Mouse (Mus musculus) kidney, postnatal 0 days (tissue): Measurements from ENCODE around the gene Lpar1. TPM values are rescaled to one million over a fixed set of nuclear protein-coding genes. Genes with fewer than 3 reads are reported as not detected.

ENCODE experiments used
- ATAC-seq: fragments of 200-750 bp; cut with Nextera tagmentation; replicated peaks from 2 replicates; pipeline ENCODE4 v1.8.0; 2017; ENCODE audit warnings: low read depth, moderate number of reproducible peaks, moderate TSS enrichment, moderate library complexity; ENCODE audit not compliant: low FRiP score
- DNase-seq: peaks from one replicate; pipeline ENCODE4 v3.0.0-alpha.2; 2016; ENCODE audit warnings: low spot score
- H3K27ac ChIP-seq: fragments of 300-500 bp; sonication (generic); 2 replicates; pipeline ENCODE4 v1.5.1; 2014; ENCODE audit warnings: mild to moderate bottlenecking
- H3K27me3 ChIP-seq: fragments of 300-500 bp; sonication (generic); 2 replicates; pipeline ENCODE4 v1.6.1; 2014; ENCODE audit warnings: low read length, mixed read lengths; ENCODE audit not compliant: insufficient read depth
- H3K36me3 ChIP-seq: fragments of 300-500 bp; sonication (generic); 2 replicates; pipeline ENCODE4 v1.6.1; 2014; ENCODE audit warnings: low read length, mixed read lengths; ENCODE audit not compliant: insufficient read depth
- H3K4me1 ChIP-seq: fragments of 300-500 bp; sonication (generic); replicated peaks from 2 replicates; pipeline ENCODE4 v1.6.1; 2014; ENCODE audit warnings: antibody characterized with exemption, low read length, mixed read lengths; ENCODE audit not compliant: insufficient read depth
- H3K4me2 ChIP-seq: fragments of 300-500 bp; sonication (generic); 2 replicates; pipeline ENCODE4 v1.6.1; 2014; ENCODE audit warnings: mild to moderate bottlenecking, low read length, moderate library complexity, mixed read lengths
- H3K4me3 ChIP-seq: fragments of 300-500 bp; sonication (generic); replicated peaks from 2 replicates; pipeline ENCODE4 v1.5.1; 2014; ENCODE audit warnings: low read depth, low read length
- H3K9ac ChIP-seq: fragments of 300-500 bp; sonication (generic); 2 replicates; pipeline ENCODE4 v1.6.1; 2014; ENCODE audit warnings: low read depth, low read length
- H3K9me3 ChIP-seq: fragments of 300-500 bp; sonication (generic); replicated peaks from 2 replicates; pipeline ENCODE4 v1.6.1; 2016; ENCODE audit warnings: low read length, inconsistent platforms, mixed read lengths
- CTCF ChIP-seq: IDR thresholded peaks from 2 replicates; pipeline ENCODE4 v1.5.1; 2016; ENCODE audit warnings: antibody characterized with exemption, low read depth, mild to moderate bottlenecking, moderate library complexity
- WGBS: fragments of 180-500 bp; shearing (Covaris S2); extraction: QIAGEN DNeasy Blood & Tissue Kit; methylation state at CpG from one replicate; pipeline ENCODE4 v1.1.7; 2014; 5-methylcytosine and 5-hydroxymethylcytosine counted together
- polyA plus RNA-seq: library from polyadenylated mRNA; unstranded; fragments of >200 nt; fragmentation: Nextera tagmentation; extraction: Ambion mirVana; gene quantifications from 2 replicates; pipeline ENCODE4 v1.2.1, GENCODE M21; 2015

Gene Lpar1
- polyA plus RNA-seq, 1 experiment from 2014 or later = 24.9 TPM

DNA sequence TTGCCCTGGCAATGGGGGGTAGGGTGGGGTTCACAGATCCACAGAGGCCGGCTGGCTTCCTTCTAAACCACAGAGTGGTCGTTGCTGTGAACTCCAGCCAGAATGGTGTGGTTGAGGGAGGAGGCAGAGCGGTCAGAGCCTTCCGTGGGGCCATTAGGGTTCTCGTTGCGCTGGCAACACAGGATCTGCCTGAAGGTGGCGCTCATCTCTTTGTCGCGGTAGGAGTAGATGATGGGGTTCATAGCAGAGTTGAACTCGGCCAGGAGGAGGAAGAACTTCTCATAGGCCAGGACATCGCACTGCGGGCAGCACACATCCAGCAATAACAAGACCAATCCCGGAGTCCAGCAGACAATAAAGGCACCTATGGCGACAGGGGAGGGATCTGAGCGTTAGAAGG is 116.4 kb downstream of the Lpar1 start:
- Histone ChIP-seq H3K36me3 (no peaks in the 10 kb centered on the region), H3K27me3 (no peaks in the 10 kb centered on the region), H3K9ac (no peak overlapping the region), H3K4me1 (no peaks in the 10 kb centered on the region), H3K4me2 (no peak overlapping the region), H3K4me3 (no peak overlapping the region), H3K27ac (no peak overlapping the region), H3K9me3 (no peaks in the 10 kb centered on the region)
- no peak for TF ChIP-seq CTCF
- WGBS = 91% methylated on average over 15 of the region's 15 CpGs
- no peak for DNase-seq
- ATAC-seq = no peak

DNA sequence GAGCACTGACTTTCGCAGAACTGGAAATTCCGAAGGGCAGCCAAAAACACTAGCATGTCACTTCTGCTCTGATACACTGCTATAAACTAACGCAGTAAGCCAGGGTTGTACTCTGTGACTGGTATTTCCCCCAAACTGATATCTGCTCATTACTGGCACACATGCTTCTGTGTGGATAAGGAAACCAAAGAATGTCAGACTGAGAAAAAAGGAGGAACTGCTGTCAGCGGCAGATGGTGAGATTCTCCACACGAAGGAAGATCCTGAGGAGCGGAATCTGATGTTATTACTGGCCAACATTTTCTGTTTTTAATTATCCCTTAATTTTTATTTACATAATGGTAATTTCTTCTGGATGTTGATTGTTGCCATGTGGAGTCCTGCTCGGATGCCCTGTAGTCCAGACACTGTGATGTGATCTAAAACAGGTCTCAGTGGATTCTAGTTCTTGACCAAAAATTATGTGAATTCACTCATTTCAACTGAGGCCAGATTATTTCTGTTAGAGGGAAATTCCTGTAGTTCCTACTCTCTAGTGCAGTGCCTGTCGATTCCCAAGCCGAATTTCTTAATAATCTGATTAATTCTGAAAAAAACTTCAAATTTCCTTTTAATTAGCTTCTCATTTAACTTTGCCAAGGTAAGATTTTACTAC is 130.3 kb downstream of the Lpar1 start:
- no peak for TF ChIP-seq CTCF
- ATAC-seq (no peak), DNase-seq (peak; percentile 32)
- Histone ChIP-seq H3K36me3 (no peaks in the 10 kb centered on the region), H3K9me3 (no peaks in the 10 kb centered on the region; the same call in 1 of the 2 replicates), H3K4me1 (no peaks in the 10 kb centered on the region), H3K4me2 (no peak overlapping the region; the same call in 1 of the 2 replicates), H3K27ac (no peak overlapping the region), H3K4me3 (no peak overlapping the region), H3K27me3 (no peaks in the 10 kb centered on the region), H3K9ac (no peak overlapping the region)
- 65% methylated on average over 9 of the region's 9 CpGs for WGBS

DNA sequence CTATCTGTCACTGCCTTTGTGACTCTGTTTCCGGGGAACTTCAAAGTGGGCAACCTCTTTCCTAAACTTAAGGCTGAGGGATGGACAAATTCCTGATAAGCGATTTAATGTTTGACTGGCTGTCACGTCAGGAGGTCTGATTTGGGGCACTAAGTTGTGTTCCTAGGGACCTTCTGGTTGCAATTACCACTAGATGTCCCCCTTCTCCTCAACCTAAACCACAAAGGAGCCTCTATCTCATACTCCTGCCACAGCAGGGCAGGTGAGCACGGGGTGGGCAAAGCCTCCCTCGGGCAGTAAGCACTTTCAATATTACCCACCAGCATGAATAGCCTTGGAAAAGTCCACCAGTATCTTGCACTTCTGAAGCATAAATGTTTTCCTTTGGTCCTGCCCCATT is 134.5 kb downstream of the Lpar1 start:
- Histone ChIP-seq H3K4me2 (no peak overlapping the region), H3K4me3 (no peak overlapping the region), H3K4me1 (no peaks in the 10 kb centered on the region), H3K9ac (no peak overlapping the region), H3K27me3 (no peaks in the 10 kb centered on the region), H3K36me3 (no peaks in the 10 kb centered on the region), H3K27ac (no peak overlapping the region), H3K9me3 (no peaks in the 10 kb centered on the region; the same call in 1 of the 2 replicates)
- ATAC-seq = no peak
- peak; percentile 48 for DNase-seq
- TF ChIP-seq CTCF = peak; percentile 65
- 40% methylated on average over 5 of the region's 5 CpGs for WGBS

DNA sequence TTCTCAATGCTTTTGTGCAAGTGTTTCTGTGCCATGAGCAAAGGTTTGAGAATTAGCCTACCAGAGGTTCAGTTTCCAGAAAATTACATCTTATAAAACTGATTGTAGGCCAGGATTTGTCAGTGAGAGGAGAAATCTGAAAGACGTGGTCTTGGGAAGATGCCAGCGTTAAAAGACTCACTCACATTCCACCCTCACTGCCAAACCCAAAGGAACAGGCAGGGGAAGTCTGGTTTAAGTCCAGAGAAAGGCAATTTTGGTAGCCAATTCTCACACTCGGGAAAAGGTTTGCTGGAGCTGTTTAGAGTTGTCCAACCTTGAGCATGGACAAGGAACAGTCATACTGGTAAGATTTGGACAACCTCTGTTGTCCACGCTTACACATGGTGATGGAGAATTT is 136.4 kb downstream of the Lpar1 start:
- Histone ChIP-seq H3K4me3 (no peak overlapping the region), H3K4me2 (no peak overlapping the region), H3K4me1 (no peaks in the 10 kb centered on the region), H3K9ac (no peak overlapping the region), H3K36me3 (no peaks in the 10 kb centered on the region), H3K27ac (no peak overlapping the region), H3K9me3 (no peaks in the 10 kb centered on the region; the same call in 1 of the 2 replicates), H3K27me3 (no peaks in the 10 kb centered on the region)
- WGBS = 72% methylated on average over 4 of the region's 4 CpGs
- no peak for TF ChIP-seq CTCF
- ATAC-seq (no peak), DNase-seq (peak; percentile 3)

DNA sequence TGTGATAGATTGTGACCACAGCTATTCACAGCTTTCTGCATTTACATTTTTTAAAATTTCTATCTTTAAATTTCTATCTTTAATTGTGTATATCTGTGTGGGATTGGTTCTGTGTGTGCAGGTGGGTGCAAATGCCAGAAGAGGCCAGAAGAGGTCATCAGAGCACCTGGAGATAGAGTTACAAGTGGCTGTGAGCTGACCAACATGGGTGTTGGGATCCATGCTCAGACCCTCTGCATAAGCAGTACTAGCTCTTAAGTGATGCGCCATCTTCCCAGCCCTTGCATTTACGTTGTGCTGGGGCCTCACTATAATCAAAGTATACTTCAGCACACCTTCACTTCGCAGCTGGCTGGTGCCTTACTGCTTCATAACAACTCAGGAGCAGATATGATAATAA is 138.2 kb downstream of the Lpar1 start:
- Histone ChIP-seq H3K27me3 (no peaks in the 10 kb centered on the region), H3K36me3 (no peaks in the 10 kb centered on the region), H3K27ac (no peak overlapping the region), H3K9ac (no peak overlapping the region), H3K9me3 (no peaks in the 10 kb centered on the region), H3K4me2 (no peak overlapping the region), H3K4me1 (no peaks in the 10 kb centered on the region), H3K4me3 (no peak overlapping the region)
- TF ChIP-seq CTCF = peak; percentile 23; the same call in 1 of the 2 replicates
- DNase-seq = no peak
- no peak for ATAC-seq
- 97% methylated on average over 3 of the region's 3 CpGs for WGBS

DNA sequence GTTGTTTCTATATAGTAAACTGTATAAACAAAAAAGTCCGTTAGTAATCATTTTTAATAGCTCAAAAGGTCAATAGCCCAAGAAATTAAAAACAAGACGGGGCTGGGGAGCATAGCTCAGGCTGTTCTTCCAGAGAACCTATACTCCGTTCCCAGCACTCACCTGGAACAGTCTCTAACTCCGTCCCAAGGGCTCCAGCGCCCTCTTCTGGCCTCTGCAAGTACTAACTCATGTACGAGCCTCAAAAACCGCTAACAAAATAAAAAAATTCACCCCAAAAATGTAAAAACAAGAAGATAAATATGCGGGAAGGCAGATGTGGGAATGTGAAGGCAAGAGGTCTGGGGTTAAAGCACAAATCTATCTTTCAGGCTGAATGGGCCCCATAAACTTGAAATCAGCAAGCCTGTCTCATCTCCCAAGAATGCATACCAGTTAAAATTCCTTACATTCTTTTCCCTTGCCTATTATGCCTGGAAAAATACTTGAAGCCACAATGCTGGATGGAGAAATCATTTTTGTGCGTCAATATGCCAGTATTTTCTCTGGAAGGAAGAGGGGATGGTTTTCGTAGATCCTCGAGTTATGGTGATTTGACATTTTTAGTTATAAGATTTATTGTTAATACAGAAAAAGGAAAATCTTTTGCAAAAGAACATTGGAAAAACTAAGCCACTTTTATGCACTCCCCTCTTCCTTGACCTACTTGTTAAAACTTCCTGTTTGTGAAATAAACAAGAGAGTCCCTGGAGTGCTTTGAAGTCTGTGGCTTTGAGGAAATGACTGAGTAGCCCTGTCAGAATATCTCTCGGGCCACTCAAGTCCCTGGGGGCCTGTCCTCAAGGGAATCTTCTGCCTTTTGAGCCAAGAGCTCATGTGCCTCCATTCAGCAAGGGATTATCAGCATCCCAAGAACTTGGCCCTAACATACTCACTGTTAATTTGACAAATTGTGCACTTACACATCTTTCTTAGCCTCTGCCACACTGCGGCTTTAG is 140.2 kb downstream of the Lpar1 start:
- ATAC-seq (peak; percentile 36; the same call in 1 of the 2 replicates), DNase-seq (peak; percentile 93)
- peak; percentile 47 for TF ChIP-seq CTCF
- H3K9ac ChIP-seq = no peak overlapping the region
- H3K36me3 ChIP-seq = no peaks in the 10 kb centered on the region
- no peaks in the 10 kb centered on the region for H3K4me1 ChIP-seq
- no peak overlapping the region for H3K4me2 ChIP-seq
- no peak overlapping the region for H3K4me3 ChIP-seq
- H3K27ac ChIP-seq = peak overlapping the region; percentile 54; the same call in 1 of the 2 replicates
- no peaks in the 10 kb centered on the region for H3K9me3 ChIP-seq
- no peaks in the 10 kb centered on the region for H3K27me3 ChIP-seq
- 61% methylated on average over 13 of the region's 13 CpGs for WGBS
